Mouse (Mus musculus) kidney, embryonic 14.5 days (tissue): Measurements from ENCODE around the gene Evl. TPM values are rescaled to one million over a fixed set of nuclear protein-coding genes. Genes with fewer than 3 reads are reported as not detected.
"Not testable (repeated sequence)": the region's sequence is repeated elsewhere in the genome, so short reads cannot be mapped to it uniquely, and the experiment has no call there.

Experiments
- ATAC-seq: fragments of 200-750 bp; cut with Nextera tagmentation; 2 replicates; pipeline ENCODE4 v1.8.0; 2017; ENCODE audit warnings: moderate number of reproducible peaks, mild to moderate bottlenecking, moderate TSS enrichment, moderate library complexity; ENCODE audit not compliant: low FRiP score, low TSS enrichment
- H3K27ac ChIP-seq: fragments of 300-500 bp; sonication (generic); 2 replicates; pipeline ENCODE4 v1.5.1; 2014; ENCODE audit warnings: low read depth, mild to moderate bottlenecking, low read length, moderate library complexity, mixed read lengths
- H3K27me3 ChIP-seq: fragments of 300-500 bp; sonication (generic); 2 replicates; pipeline ENCODE4 v1.6.1; 2014; ENCODE audit warnings: mild to moderate bottlenecking, low read length; ENCODE audit not compliant: control insufficient read depth, insufficient read depth
- H3K36me3 ChIP-seq: fragments of 300-500 bp; sonication (generic); 2 replicates; pipeline ENCODE4 v1.6.1; 2014; ENCODE audit warnings: low read length, mixed read lengths; ENCODE audit not compliant: control insufficient read depth, insufficient read depth
- H3K4me1 ChIP-seq: fragments of 300-500 bp; sonication (generic); 2 replicates; pipeline ENCODE4 v1.6.1; 2014; ENCODE audit warnings: low read length, mixed read lengths; ENCODE audit not compliant: control insufficient read depth, insufficient read depth
- H3K4me2 ChIP-seq: fragments of 300-500 bp; sonication (generic); replicated peaks from 2 replicates; pipeline ENCODE4 v1.6.1; 2014; ENCODE audit warnings: low read depth, mild to moderate bottlenecking, low read length
- H3K4me3 ChIP-seq: fragments of 300-500 bp; sonication (generic); 2 replicates; pipeline ENCODE4 v1.5.1; 2014; ENCODE audit warnings: mild to moderate bottlenecking, low read length
- H3K9ac ChIP-seq: fragments of 300-500 bp; sonication (generic); 2 replicates; pipeline ENCODE4 v1.6.1; 2014; ENCODE audit warnings: low read depth, mild to moderate bottlenecking, low read length, moderate library complexity
- H3K9me3 ChIP-seq: fragments of 300-500 bp; sonication (generic); 2 replicates; pipeline ENCODE4 v1.6.1; 2016; ENCODE audit warnings: low read length; ENCODE audit not compliant: control insufficient read depth
- WGBS: fragments of 180-500 bp; shearing (Covaris S2); extraction: QIAGEN DNeasy Blood & Tissue Kit; methylation state at CpG from one replicate; pipeline ENCODE4 v1.1.7; 2014; 5-methylcytosine and 5-hydroxymethylcytosine counted together
- polyA plus RNA-seq: library from polyadenylated mRNA; unstranded; fragments of >200 nt; fragmentation: Nextera tagmentation; extraction: Ambion mirVana; gene quantifications from 2 replicates; pipeline ENCODE4 v1.2.1, GENCODE M21; 2014

Gene Evl
- polyA plus RNA-seq, 1 experiment from 2014 or later, result 73.7 TPM

GRCm38 (mm10) chr12:108706129-108706528 is 151.6 kb downstream of the Evl start:
- no peak for ATAC-seq
- Histone ChIP-seq H3K4me1 (peaks cover 7% of the 10 kb centered on the region; the same call in 1 of the 2 replicates), H3K4me2 (no peak overlapping the region), H3K9ac (no peak overlapping the region), H3K4me3 (no peak overlapping the region), H3K27me3 (peaks cover 21% of the 10 kb centered on the region), H3K27ac (no peak overlapping the region), H3K36me3 (no peaks in the 10 kb centered on the region), H3K9me3 (no peaks in the 10 kb centered on the region)
- WGBS, result 48% methylated on average over 7 of the region's 7 CpGs

GRCm38 (mm10) chr12:108709386-108709785 is 154.9 kb downstream of the Evl start:
- Histone ChIP-seq H3K4me3 (no peak overlapping the region), H3K27ac (no peak overlapping the region), H3K9ac (no peak overlapping the region), H3K4me2 (no peak overlapping the region), H3K27me3 (peaks cover 1% of the 10 kb centered on the region; the same call in 1 of the 2 replicates), H3K36me3 (no peaks in the 10 kb centered on the region), H3K9me3 (no peaks in the 10 kb centered on the region), H3K4me1 (no peaks in the 10 kb centered on the region)
- ATAC-seq, result no peak
- WGBS, result 91% methylated on average over 6 of the region's 6 CpGs

- H3K9ac ChIP-seq, result no peak overlapping the region
- H3K27ac ChIP-seq, result no peak overlapping the region; the same call in 1 of the 2 replicates
- ATAC-seq, result no peak
- H3K4me3 ChIP-seq, result no peak overlapping the region
- 82% methylated on average over 6 of the region's 6 CpGs for WGBS
- H3K36me3 ChIP-seq, result no peaks in the 10 kb centered on the region
- H3K27me3 ChIP-seq, result no peaks in the 10 kb centered on the region
- no peak overlapping the region for H3K4me2 ChIP-seq
- no peaks in the 10 kb centered on the region for H3K9me3 ChIP-seq
- H3K4me1 ChIP-seq, result no peaks in the 10 kb centered on the region
Observed at GRCm38 (mm10) chr12:108709964-108710765, 155.6 kb downstream of the Evl start.

GRCm38 (mm10) chr12:108710861-108711615 is 156.5 kb downstream of the Evl start:
- Histone ChIP-seq H3K4me1 (no peaks in the 10 kb centered on the region), H3K4me2 (no peak overlapping the region), H3K36me3 (no peaks in the 10 kb centered on the region), H3K4me3 (no peak overlapping the region), H3K9ac (no peak overlapping the region), H3K27ac (peak overlapping the region; percentile 77), H3K9me3 (no peaks in the 10 kb centered on the region), H3K27me3 (no peaks in the 10 kb centered on the region)
- peak; percentile 24; the same call in 1 of the 2 replicates for ATAC-seq
- WGBS, result 71% methylated on average over 9 of the region's 9 CpGs

GRCm38 (mm10) chr12:108712481-108712880 is 158.0 kb downstream of the Evl start:
- Histone ChIP-seq H3K4me1 (no peaks in the 10 kb centered on the region), H3K36me3 (no peaks in the 10 kb centered on the region), H3K4me2 (no peak overlapping the region), H3K9me3 (no peaks in the 10 kb centered on the region), H3K4me3 (no peak overlapping the region), H3K27me3 (no peaks in the 10 kb centered on the region), H3K27ac (no peak overlapping the region), H3K9ac (no peak overlapping the region)
- 81% methylated on average over 4 of the region's 4 CpGs for WGBS
- ATAC-seq, result no peak

- H3K27ac ChIP-seq, H3K27me3 ChIP-seq, H3K4me1 ChIP-seq, ATAC-seq, H3K9me3 ChIP-seq, H3K4me3 ChIP-seq, H3K4me2 ChIP-seq, H3K36me3 ChIP-seq, H3K9ac ChIP-seq: not testable (repeated sequence)
- 94% methylated on average over 14 of the region's 14 CpGs for WGBS
Observed at GRCm38 (mm10) chr12:108713972-108714371, 159.5 kb downstream of the Evl start.

- WGBS, result 83% methylated on average over 5 of the region's 5 CpGs
- H3K36me3 ChIP-seq, result no peaks in the 10 kb centered on the region
- ATAC-seq, result no peak
- H3K27me3 ChIP-seq, result no peaks in the 10 kb centered on the region
- H3K4me1 ChIP-seq, result no peaks in the 10 kb centered on the region
- no peak overlapping the region for H3K4me2 ChIP-seq
- no peak overlapping the region for H3K4me3 ChIP-seq
- H3K9me3 ChIP-seq, result no peaks in the 10 kb centered on the region
- H3K27ac ChIP-seq, result no peak overlapping the region
- no peak overlapping the region for H3K9ac ChIP-seq
Observed at GRCm38 (mm10) chr12:108715854-108716253, 161.3 kb downstream of the Evl start.

- ATAC-seq, result no peak
- H3K4me2 ChIP-seq, result no peak overlapping the region
- no peaks in the 10 kb centered on the region for H3K36me3 ChIP-seq
- H3K4me1 ChIP-seq, result no peaks in the 10 kb centered on the region
- no peak overlapping the region for H3K27ac ChIP-seq
- WGBS, result 76% methylated on average over 3 of the region's 3 CpGs
- no peaks in the 10 kb centered on the region for H3K27me3 ChIP-seq
- no peak overlapping the region for H3K9ac ChIP-seq
- H3K9me3 ChIP-seq, result no peaks in the 10 kb centered on the region
- H3K4me3 ChIP-seq, result no peak overlapping the region
Observed at GRCm38 (mm10) chr12:108718485-108718884, 164.0 kb downstream of the Evl start.

GRCm38 (mm10) chr12:108722464-108722863 is 167.9 kb downstream of the Evl start:
- Histone ChIP-seq H3K27ac (no peak overlapping the region), H3K36me3 (no peaks in the 10 kb centered on the region), H3K9ac (no peak overlapping the region), H3K4me1 (no peaks in the 10 kb centered on the region), H3K27me3 (no peaks in the 10 kb centered on the region), H3K4me3 (no peak overlapping the region), H3K9me3 (no peaks in the 10 kb centered on the region), H3K4me2 (no peak overlapping the region)
- WGBS, result 90% methylated on average over 4 of the region's 4 CpGs
- ATAC-seq, result no peak
